Mouse (Mus musculus): ENCODE measurements around the gene B4galt7.

DNA sequence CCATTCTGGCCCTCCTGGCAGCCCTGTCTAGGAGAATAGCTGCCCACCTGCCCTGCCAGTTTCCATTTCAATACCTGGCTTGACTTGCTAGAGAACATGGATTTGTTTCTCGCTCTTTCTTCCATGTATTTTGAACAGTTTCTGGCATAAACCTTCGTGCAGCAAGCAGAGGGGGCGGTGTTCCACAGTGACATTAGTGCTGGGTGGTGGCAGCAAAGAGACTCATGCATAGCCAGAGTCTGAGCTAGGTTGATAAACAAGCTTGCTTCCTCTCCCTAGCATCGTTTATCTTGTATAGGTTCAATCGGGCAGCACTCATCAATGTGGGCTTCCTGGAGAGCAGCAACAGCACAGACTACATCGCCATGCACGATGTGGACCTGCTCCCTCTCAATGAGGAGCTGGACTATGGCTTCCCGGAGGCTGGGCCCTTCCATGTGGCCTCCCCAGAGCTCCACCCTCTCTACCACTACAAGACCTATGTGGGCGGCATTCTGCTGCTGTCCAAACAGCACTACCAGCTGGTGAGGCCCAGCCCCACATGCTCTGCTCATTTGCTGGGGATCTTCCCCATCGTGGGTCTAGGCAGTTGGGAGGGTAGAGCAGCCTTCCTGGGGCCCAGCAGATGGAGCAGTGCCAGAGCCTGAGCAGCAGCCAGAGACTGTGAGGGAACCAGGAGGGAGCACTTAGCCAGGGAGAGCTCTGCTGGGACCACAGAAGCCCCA lies 7.4 kb downstream of the B4galt7 start:
- TF ChIP-seq POLR2A (IDR thresholded peaks at IDR 0.05; ENCODE audit: extremely low read depth, insufficient read depth, low read length) (no peak), CTCF (IDR thresholded peaks at IDR 0.05; ENCODE audit: low read depth, low read length) (no peak)
